Mouse (Mus musculus) cerebellum, adult 9-10 months (tissue): ENCODE measurements at regions not wholly inside any gene's neighbourhood (a gene's known extent, or its start where the extent isn't known, plus 50 kb on each side); places are given as distances from the start of the nearest gene placed in this dataset.

ENCODE experiments used
- DNase-seq: peaks from one replicate; pipeline ENCODE4 v3.0.0; 2022

DNA sequence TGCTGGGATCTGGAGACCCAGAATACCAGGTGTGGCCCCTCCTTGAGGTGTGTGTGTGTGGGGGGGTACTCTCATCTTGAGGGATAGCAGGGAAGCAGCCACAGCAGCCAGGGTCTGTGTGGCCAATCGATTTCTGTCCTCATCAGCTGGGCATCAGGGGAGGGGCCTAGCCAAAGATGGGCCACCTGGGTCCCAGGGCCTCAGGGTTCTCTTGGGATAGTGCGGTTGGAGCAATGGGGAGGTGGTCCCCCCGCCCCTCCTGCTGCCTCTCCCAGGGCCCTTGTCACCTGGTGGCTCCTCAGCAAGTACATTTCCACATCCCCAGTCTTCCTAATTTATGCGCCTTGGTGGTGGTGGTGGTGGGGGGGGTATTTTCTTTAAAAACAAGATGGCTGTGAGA lies 55.4 kb downstream of the Uncx start:
- DNase-seq: no peak

DNA sequence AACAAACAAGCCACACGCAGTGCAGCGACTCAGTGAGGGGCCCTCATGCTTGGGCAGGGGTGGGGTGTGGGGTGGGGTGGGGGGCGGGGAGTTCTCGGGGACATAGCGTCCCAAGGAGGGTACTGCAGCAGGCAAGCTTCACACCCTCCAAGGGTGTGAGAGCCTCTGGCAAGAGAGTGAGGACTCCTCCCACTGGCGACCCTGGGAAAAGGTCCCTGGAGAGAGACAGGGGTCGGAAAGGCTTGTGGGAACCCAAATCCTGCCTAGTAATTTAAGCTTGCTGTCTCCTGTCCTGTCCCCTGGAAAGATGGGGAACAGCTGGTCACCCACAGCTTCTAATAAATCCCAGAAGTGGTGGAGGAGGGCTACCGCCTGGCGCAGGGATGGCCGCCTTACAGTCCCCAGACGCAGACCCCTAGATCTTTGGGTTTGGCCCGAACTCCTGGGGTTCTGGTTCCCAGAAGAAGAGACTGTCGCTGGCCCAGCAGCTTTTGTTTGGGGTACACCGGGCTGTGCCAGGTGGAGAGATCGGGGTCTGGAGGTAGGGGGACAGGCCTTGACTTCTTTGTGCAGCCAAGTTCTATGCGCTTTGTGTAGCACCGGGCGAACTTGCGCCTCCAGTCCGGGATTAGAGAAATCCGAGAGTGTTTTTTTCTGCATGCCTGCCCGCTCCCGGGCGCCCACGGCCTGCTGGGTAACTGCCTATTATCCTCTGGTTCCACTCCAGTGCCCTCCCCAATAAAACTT lies 56.1 kb downstream of the Uncx start:
- DNase-seq: no peak

DNA sequence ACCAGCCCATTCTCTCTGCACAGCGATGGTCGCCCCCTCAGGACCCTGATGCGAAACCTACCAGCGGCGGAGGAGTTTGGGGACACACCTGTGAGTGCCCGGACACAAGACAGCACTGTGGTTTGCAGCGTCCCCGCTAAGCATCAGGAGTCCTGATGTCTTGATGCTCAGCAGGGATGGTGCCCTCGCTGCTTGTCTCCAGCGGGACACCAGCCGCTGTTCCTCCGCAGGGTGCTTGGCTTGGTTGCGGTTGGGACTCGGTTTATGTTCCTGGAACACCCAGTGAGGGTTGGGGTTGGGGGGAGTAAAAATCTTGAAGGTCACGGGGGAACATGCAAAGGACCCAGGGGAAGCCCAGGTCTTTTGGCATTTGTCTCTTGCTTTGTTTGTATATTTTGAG lies 56.9 kb downstream of the Uncx start:
- no peak for DNase-seq

DNA sequence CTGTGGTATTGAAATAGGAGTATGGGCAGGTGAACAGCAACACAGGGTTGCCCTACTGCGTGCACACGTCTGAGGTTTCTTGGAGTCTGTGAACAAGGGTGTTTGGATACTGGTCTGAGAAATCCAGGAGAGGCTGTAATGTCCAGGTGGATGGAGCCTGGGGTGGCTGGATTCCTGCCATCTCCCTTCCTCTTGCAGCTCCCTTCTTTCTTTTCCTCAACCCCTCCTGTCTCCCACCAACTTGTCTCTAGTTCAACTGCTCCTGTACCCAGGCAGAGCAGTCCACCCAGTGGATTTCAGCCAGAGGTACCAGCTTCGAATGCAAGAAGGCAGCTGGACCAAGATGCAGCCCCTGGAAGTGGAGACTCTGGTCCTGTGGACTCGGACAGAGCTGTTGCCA lies 59.6 kb downstream of the Uncx start:
- peak; percentile 59 for DNase-seq

DNA sequence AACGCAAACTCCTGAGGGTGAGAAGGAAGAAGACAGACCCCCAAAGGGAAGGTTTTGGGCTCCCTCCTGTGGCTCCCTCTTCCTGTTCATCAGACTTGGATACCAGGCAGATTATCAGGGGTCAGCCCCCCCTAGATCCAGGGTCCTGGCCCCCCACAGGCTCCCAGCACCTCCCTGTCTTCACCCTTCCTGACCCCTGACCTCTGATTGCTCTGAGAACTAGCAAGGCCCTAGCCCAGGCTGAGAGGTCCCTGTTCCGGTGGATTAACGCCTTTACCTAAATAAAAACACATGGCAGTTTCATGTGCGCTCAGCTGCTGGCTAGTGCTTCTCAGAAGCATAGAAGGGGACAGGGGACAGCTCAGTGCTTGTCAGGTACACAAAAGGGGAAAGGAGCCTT lies 60.2 kb downstream of the Uncx start:
- DNase-seq: no peak

DNA sequence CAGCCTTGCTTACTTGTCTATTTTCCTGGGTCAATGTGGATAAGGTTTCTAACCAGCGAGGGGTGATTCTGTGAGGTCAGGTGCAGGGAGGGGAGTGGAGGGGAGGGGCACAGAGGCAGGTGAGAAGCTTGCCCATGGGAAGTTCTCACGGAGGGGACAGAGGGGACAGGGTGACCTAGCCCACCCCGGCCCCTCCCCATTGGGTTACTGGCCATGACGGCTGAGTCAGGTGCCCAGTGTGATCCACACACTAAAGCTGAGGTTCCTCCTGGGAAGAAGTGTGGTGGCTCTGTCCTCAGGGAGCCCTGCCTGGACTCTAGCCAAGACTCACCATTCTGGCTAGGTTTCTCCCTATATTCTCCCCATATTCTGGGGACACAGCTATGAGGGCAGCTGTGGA lies 61.0 kb downstream of the Uncx start:
- no peak for DNase-seq

DNA sequence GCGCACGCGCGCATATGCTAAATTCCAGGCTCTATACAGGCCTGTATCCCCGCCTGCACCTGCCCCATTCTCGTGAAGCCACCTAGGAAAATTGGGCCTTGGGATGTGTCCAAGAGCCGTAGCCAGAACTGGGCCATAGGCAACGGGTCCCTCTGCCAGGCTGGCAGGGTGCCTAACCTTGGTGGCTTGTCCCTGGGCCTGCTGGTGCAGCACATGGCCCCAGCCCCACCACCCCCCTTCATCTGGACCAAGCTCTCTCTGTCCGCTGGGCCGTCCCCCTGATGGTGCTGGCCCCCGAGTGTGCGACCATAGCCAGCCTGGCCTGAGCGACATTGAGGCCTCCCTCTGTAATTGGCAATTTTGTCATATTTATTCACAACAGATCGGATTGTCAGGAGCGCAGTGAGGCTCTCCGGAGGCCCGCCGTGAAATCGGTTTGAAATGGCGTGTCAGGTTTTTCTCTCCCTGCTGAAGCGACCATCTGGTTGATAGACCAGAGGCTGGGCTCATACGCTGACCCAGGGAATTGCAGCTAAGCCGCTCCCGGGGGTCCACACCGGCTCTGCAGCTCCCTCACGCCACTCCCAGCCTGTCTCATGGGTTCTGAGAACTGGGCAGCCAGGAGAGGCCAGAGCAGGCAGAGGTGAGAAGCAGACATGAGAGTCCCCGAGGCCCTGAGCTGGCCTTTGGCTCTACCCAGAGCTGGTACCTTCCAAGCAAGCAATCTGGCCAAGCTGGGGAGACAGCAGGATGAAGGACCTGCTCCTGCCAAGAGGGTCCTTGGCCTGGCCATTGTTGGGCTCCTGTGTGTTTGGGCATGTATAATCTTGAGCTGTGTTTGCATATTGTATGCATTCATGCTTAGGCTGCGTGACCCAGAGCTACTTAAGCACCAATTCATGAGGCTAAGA lies 67.6 kb downstream of the Uncx start:
- peak; percentile 97 for DNase-seq

DNA sequence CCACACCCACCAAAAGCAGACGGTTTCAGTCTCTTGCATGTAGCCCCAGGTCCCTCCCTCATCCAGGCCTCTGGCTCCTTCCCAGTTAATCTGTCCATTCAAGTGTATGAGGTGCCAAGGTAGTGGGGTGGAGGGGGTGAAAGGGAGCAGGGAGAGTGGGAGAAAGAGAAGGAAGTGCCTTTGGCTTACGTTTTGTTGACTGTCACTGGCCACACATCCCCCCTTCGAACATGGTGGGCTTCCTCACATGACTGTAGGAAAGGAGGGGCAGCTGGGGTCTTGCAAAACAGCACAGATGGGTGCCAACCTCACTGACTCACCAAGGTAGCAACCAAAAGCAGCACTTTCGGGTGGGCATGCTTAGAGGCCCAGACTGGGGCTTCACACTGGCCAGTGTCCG lies 68.9 kb downstream of the Uncx start:
- peak; percentile 61 for DNase-seq

DNA sequence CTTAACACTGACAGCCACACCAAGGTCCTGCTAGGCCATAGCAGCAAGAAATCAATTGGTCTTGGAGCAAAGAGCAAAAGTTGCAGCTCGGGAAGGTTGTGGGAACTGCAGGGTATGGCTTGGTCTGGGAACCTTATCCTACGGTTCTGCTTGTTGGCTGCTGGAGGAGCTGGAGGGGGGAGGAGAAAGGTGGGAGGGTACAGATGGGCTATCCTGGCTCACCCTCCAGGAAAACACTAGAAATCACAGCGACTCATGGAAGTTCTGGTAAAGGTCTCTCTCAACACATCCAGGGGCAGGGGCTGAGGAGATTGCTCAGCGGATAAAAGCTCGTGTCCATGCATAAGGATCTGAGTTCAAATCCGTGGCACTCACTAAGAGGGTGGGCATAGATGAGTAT lies 69.4 kb downstream of the Uncx start:
- no peak for DNase-seq

DNA sequence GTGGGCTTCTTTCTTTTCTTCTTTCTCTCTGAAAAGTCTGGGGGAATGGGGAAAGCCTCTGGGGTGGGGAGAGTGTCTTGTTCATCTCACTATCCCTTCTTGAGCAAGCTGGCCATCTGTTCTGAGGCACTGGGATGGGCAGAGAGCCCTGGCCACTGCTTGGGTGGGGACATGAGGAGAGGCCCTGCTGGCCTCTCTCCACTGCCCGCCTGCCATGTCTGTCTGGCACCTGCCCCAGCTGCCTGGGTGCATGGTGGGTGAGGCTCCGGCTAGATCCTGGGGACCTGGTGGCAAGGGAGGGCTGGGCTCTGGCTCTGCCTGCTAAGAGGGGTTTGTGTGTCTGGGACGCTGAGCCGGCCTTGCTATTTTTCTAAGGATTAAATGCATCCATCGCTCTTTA lies 70.3 kb downstream of the Uncx start:
- peak; percentile 88 for DNase-seq

DNA sequence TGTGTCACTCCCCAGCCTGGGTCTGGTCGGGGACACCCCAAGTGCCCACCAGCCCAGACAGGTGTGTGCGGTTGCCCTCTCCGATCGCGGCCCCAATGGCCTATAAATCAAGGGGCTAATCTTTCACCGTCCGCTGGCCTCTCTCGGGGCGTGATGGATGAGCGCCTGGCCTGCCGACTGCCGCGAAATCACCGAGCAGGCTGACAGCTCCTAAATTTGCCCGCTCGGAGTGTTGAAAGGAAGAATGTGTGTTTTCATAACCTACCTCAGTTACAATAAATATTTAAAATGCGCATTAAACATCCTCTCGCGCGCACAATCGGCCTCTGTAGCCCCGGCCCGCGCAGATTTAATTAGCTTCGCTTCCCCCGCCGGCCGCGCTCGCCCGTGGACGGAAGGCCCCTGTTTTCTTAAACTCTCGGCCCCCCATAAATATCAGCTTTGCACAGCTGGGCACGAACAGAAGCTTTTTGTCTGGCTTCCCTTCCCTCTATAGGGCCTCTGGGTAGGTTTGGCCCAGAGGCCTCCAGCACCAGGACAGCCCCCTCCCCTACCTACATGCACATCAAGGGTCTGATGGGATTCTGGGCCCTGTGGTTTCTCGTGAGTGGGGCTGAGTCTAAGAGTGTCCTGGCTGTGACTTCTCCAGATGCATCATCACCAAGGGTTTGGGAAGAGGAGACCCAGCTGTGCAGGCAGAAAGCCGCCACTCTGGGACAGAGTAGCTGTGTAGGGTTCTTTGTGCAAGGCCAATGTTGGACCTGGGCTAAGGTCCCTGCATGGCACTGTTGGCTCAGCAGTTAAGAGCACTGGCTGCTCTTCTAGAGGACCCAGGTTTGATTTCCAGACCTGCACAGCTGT lies 76.2 kb downstream of the Uncx start:
- no peak for DNase-seq

DNA sequence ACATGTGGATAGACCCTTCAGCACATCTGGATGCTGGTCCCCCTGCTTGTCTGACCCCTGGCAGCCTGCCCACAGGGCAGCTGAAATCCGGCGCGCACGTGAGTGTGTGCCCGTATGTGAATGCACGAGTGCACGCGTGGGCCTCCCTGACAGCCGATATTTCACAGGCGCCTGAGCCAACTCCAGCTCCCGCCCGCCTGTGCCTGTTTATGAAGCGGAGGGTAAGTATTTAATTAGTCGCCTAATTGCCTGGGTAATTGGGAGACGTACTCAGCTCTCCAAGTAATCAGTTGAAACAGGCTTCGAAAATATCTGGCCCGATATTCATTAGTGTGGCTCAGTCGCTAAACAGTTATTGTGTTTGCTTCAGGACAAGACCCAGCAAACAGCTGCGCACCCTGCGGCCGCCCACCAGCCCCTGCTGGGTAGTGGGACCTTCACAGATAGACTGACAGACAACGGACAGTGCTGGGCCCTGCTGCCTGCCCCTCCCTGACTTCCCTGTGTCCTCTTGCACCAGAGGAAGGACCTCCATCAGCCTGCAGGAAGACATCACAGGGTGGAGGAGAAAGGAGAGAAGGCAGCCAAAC lies 82.7 kb downstream of the Uncx start:
- no peak for DNase-seq

DNA sequence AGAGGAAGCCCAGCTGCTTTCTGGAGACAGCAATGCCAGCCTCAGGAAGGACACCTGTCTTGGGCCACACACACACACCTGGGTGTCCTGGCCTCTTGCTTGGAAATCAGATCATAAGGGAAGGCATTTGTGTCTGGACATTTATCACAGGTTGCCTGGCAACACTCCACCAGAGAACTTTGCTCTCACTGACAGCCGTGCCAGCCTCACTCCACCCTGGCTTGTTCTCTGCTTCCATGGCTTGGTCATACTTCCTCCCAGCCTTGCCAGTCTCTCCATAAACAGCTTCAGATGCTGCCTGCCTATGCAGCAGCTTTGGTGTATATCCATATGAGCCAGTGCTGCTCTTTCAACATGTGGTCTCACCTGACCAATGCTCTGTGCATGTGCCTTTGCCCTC lies 84.3 kb downstream of the Uncx start:
- no peak for DNase-seq

DNA sequence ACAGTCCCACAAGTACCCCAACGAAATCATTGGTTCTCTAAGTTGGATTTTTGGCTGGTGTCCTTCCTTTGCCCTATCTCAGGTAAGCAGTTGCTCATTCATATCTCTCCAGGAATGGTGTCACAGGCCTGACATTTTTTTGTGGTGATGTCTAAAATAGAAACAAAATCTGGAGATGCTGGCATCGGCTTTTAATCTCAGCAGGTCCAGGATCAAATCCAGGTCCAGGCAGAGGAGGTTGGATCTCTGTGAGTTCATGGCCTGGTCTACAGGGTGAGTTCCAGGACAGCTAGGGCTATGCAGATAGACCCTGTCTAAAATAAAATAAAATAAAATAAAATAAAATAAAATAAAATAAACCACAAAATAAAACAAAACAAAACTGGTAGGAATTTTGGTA lies 93.7 kb downstream of the Uncx start:
- DNase-seq: peak; percentile 86

DNA sequence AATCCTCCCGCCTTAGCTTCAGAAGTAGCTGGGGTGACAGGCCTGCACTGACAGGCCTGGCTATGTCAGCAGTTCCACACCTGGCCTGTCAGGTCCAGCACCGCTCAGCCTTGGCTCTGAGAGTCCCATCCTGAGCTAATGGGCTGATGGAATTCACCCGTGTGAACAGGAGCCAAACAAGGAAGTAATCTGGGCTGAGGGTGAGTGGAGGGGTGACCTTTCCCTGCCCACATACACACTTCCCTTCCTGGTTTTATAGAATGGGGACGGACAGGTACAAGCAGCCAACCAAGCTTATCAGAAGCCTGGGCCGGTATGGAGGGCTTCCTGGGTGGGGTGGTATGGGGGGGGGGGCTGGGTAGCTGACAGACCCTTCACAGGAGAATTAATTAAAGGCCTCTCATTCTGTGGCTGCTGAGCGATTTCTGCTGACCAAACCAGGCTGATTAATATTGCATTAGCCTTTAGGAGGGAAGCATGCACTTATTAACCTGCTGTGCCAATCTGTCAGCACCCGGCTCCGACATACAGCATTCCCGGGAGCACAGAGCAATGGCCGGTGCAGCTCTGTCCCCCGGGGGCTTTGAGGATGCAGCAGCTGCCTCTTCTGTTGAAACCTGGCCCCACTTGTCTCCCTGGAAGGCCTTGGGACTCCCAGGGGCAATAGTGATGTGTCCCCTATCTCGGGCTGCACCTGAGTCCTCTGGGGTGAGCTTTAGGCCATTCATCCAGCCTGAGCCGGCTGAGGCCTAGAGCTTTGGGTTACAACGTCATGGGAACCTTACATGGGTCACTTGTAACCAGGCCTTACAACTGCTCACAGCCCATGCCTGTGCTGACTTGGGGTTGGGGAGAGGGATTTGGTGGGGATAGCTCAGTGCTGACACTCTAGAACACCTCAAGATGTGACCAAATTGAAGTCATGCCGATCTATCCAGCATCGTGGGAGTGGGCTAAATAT lies 95.2 kb downstream of the Micall2 start:
- DNase-seq: no peak

DNA sequence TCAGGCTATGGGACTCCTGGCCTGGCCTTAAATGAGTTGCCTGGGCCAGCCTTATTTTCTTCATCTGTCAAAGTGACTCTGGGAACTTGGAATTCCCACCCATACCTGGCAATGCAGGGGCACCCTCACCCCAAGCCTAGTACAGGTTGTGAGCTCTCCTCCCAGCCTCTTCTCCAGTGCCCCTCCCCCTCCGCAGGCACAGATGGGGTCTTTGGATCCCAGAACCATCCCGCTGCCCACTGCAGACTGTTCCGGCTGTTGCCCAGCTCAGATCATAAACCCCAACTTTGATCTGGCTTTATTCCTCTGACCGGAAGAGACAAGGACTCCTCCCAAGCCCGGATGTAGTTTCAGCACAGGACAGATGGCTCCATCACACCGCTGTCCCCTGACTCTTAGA lies 91.3 kb downstream of the Micall2 start:
- DNase-seq: no peak

DNA sequence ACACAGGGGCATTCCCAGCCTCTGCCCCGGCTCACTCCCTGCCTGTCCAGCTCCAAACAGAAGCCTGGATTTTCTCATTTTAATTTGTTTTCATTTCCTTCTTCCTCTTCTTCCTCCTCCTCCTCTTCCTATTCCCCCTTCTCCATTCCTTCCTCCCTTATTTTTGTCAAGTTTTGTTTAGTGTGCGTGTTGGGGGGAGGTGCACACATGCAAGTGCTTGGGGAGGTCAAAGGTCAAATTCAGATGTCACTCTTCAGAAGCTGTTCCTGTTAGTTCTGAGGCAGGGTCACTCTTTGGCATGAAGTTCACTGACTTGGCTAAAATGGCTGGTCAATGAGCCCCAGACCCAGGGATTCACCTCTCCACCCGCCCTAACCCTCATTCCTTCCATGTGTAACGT lies 85.1 kb downstream of the Micall2 start:
- no peak for DNase-seq
